Mouse (Mus musculus): ENCODE measurements at regions not wholly inside any gene's neighbourhood (a gene's known extent, or its start where the extent isn't known, plus 50 kb on each side); places are given as distances from the start of the nearest gene placed in this dataset.
"Not testable (repeated sequence)": the region's sequence is repeated elsewhere in the genome, so short reads cannot be mapped to it uniquely, and the experiment has no call there.

- not testable (repeated sequence) for TF ChIP-seq CTCF (IDR thresholded peaks at IDR 0.05; ENCODE audit: insufficient read depth, low read length); POLR2A (IDR thresholded peaks at IDR 0.05; ENCODE audit: borderline replicate concordance, extremely low read depth, low read depth, low read length)
Observed at GRCm38 (mm10) chr5:68353816-68354215, 322.2 kb downstream of the Grxcr1 start.

Measured in lung, adult 2 months (tissue).